Mouse (Mus musculus) C2C12 (cell line): ENCODE results near the gene Mycbpap.

Experiments used
- CEBPB ChIP-seq: IDR thresholded peaks from one replicate; pipeline ENCODE4 v1.6.1; 2011; ENCODE audit warnings: low read depth, mild to moderate bottlenecking, control low read depth, moderate library complexity
- CTCF ChIP-seq: IDR thresholded peaks from one replicate; pipeline ENCODE4 v1.5.1; 2011; ENCODE audit not compliant: control insufficient read depth, insufficient read depth, insufficient read length
- FOSL1 ChIP-seq: IDR thresholded peaks from one replicate; pipeline ENCODE4 v1.8.0; 2011; ENCODE audit warnings: mild to moderate bottlenecking, low read length; ENCODE audit not compliant: poor library complexity, insufficient read depth, severe bottlenecking
- MAX ChIP-seq: IDR thresholded peaks from one replicate; pipeline ENCODE4 v1.6.1; 2011; ENCODE audit warnings: mild to moderate bottlenecking, control low read depth
- MYOD1 ChIP-seq: IDR thresholded peaks from one replicate; pipeline ENCODE4 v1.6.1; 2011; ENCODE audit warnings: low read depth; ENCODE audit not compliant: control insufficient read depth, insufficient read length
- MYOG ChIP-seq: IDR thresholded peaks from one replicate; pipeline ENCODE4 v1.6.1; 2011; ENCODE audit not compliant: control insufficient read depth, insufficient read length; ENCODE audit errors: extremely low read depth
- USF1 ChIP-seq: IDR thresholded peaks from one replicate; pipeline ENCODE4 v1.6.1; 2011; ENCODE audit warnings: low read depth, mild to moderate bottlenecking, control low read depth, moderate library complexity

GRCm38 (mm10) chr11:94566534-94566933 lies 45.0 kb upstream of the Mycbpap start:
- TF ChIP-seq CTCF: no peak
- TF ChIP-seq MYOG: no peak
- TF ChIP-seq MYOD1: no peak
- TF ChIP-seq USF1: no peak
- no peak for TF ChIP-seq CEBPB
- TF ChIP-seq MAX: no peak
- no peak for TF ChIP-seq FOSL1
